Mouse (Mus musculus): ENCODE data around the gene Lrfn3. TPM values are rescaled to one million over a fixed set of nuclear protein-coding genes. Genes with fewer than 3 reads are reported as not detected.

The Lrfn3 gene
- 5.2 and 6.7 TPM in 2 replicates for polyA plus RNA-seq (2014; fragmentation: Nextera tagmentation; extraction: Ambion mirVana)

GRCm38 (mm10) chr7:30362652-30363343 is at the start of gene Lrfn3:
Lrfn3 (minus strand) TSS chr7:30362772.
- Histone ChIP-seq H3K9me3 (ENCODE audit: control insufficient read depth, low read depth, low read length) (no peaks in the 10 kb centered on the region), H3K27me3 (ENCODE audit: control insufficient read depth, insufficient read depth, low read length) (no peaks in the 10 kb centered on the region), H3K27ac (ENCODE audit: low read length) (peak within 1 kb of the TSS; percentile 39; the same call in 1 of the 2 replicates), H3K4me3 (ENCODE audit: low read depth, low read length) (peak within 1 kb of the TSS; percentile 70), H3K9ac (replicated peaks; ENCODE audit: low read depth, low read length) (peak within 1 kb of the TSS; percentile 77), H3K36me3 (ENCODE audit: control insufficient read depth, insufficient read depth, low read length) (peaks cover 8% of the 10 kb centered on the region; the same call in 1 of the 2 replicates), H3K4me1 (ENCODE audit: control insufficient read depth, insufficient read depth, low read length) (peaks cover 19% of the 10 kb centered on the region; the same call in 1 of the 2 replicates), H3K4me2 (replicated peaks; ENCODE audit: low read depth, low read length) (peak within 1 kb of the TSS; percentile 76)
- WGBS: 2% methylated on average over 50 of the region's 55 CpGs
- ATAC-seq (ENCODE audit: insufficient number of reproducible peaks, insufficient read depth, low FRiP score, low read depth): peak; percentile 34; the same call in 1 of the 2 replicates

DNA sequence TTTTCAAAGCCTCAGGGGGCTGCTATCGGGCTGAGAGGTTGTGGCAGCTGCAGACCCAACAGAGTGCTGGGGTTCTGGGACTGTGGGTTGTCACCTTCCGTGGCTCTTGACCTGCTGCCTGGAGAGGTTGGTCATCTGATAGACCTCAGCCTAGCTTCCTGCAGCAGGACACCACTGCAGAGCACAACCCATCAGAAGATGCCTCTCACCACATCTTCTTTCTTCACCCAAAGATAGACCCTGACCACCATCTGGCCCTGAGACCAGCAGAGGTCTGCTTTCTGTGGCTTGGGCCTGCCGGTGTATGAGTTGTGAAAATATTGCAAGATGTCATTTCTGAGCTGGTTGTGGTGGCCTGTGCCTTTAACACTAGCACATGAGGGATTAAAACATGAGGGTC is 48.5 kb upstream of the Lrfn3 start:
- Histone ChIP-seq H3K4me2 (replicated peaks; ENCODE audit: low read depth, low read length) (no peak overlapping the region), H3K4me1 (ENCODE audit: control insufficient read depth, insufficient read depth, low read length) (no peaks in the 10 kb centered on the region), H3K9me3 (ENCODE audit: control insufficient read depth, low read depth, low read length) (no peaks in the 10 kb centered on the region), H3K36me3 (ENCODE audit: control insufficient read depth, insufficient read depth, low read length) (no peaks in the 10 kb centered on the region), H3K4me3 (ENCODE audit: low read depth, low read length) (no peak overlapping the region), H3K9ac (replicated peaks; ENCODE audit: low read depth, low read length) (no peak overlapping the region), H3K27ac (ENCODE audit: low read length) (no peak overlapping the region), H3K27me3 (ENCODE audit: control insufficient read depth, insufficient read depth, low read length) (no peaks in the 10 kb centered on the region)
- ATAC-seq (ENCODE audit: insufficient number of reproducible peaks, insufficient read depth, low FRiP score, low read depth): no peak
- WGBS: 63% methylated on average over 3 of the region's 3 CpGs

- no peak for ATAC-seq (ENCODE audit: insufficient number of reproducible peaks, insufficient read depth, low FRiP score, low read depth)
- Histone ChIP-seq H3K4me3 (ENCODE audit: low read depth, low read length) (no peak overlapping the region), H3K36me3 (ENCODE audit: control insufficient read depth, insufficient read depth, low read length) (no peaks in the 10 kb centered on the region), H3K9ac (replicated peaks; ENCODE audit: low read depth, low read length) (no peak overlapping the region), H3K27ac (ENCODE audit: low read length) (no peak overlapping the region), H3K9me3 (ENCODE audit: control insufficient read depth, low read depth, low read length) (no peaks in the 10 kb centered on the region), H3K27me3 (ENCODE audit: control insufficient read depth, insufficient read depth, low read length) (no peaks in the 10 kb centered on the region), H3K4me1 (ENCODE audit: control insufficient read depth, insufficient read depth, low read length) (no peaks in the 10 kb centered on the region), H3K4me2 (replicated peaks; ENCODE audit: low read depth, low read length) (no peak overlapping the region)
- WGBS: 38% methylated on average over 2 of the region's 2 CpGs
Measured at GRCm38 (mm10) chr7:30409789-30410188, 47.2 kb upstream of the Lrfn3 start.

DNA sequence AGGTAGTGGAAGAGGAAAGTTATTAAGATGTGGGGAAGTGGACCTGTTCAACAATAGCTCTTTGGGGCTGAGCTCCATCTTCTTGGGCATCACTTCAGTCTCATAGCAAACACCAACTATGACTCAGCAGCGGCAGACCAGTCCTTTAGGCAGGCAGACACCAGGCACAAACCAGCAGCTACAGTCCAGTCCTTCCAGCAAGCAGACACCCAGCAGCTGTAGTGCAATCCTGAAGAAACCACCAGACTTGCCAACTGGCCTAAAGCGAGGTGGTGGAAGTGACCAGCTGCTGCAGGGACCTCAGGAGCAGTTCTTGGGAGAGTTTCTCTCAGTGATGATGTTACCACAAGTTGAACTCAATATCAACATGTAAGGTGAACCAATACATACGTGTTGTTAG is 46.1 kb upstream of the Lrfn3 start:
- ATAC-seq (ENCODE audit: insufficient number of reproducible peaks, insufficient read depth, low FRiP score, low read depth): no peak
- 86% methylated on average over 3 of the region's 3 CpGs for WGBS
- no peak overlapping the region for H3K4me3 ChIP-seq (ENCODE audit: low read depth, low read length)
- no peak overlapping the region for H3K4me2 ChIP-seq (replicated peaks; ENCODE audit: low read depth, low read length)
- H3K4me1 ChIP-seq (ENCODE audit: control insufficient read depth, insufficient read depth, low read length): no peaks in the 10 kb centered on the region
- H3K9ac ChIP-seq (replicated peaks; ENCODE audit: low read depth, low read length): no peak overlapping the region
- H3K27ac ChIP-seq (ENCODE audit: low read length): no peak overlapping the region
- no peaks in the 10 kb centered on the region for H3K36me3 ChIP-seq (ENCODE audit: control insufficient read depth, insufficient read depth, low read length)
- H3K27me3 ChIP-seq (ENCODE audit: control insufficient read depth, insufficient read depth, low read length): no peaks in the 10 kb centered on the region
- H3K9me3 ChIP-seq (ENCODE audit: control insufficient read depth, low read depth, low read length): no peaks in the 10 kb centered on the region

- no peak for ATAC-seq (ENCODE audit: insufficient number of reproducible peaks, insufficient read depth, low FRiP score, low read depth)
- H3K9me3 ChIP-seq (ENCODE audit: control insufficient read depth, low read depth, low read length): no peaks in the 10 kb centered on the region
- H3K4me2 ChIP-seq (replicated peaks; ENCODE audit: low read depth, low read length): no peak overlapping the region
- WGBS: 71% methylated on average over 4 of the region's 4 CpGs
- H3K27ac ChIP-seq (ENCODE audit: low read length): no peak overlapping the region
- H3K36me3 ChIP-seq (ENCODE audit: control insufficient read depth, insufficient read depth, low read length): no peaks in the 10 kb centered on the region
- H3K4me3 ChIP-seq (ENCODE audit: low read depth, low read length): no peak overlapping the region
- no peaks in the 10 kb centered on the region for H3K4me1 ChIP-seq (ENCODE audit: control insufficient read depth, insufficient read depth, low read length)
- no peaks in the 10 kb centered on the region for H3K27me3 ChIP-seq (ENCODE audit: control insufficient read depth, insufficient read depth, low read length)
- no peak overlapping the region for H3K9ac ChIP-seq (replicated peaks; ENCODE audit: low read depth, low read length)
Measured at GRCm38 (mm10) chr7:30402343-30402742, 39.8 kb upstream of the Lrfn3 start.

- no peak overlapping the region for H3K9ac ChIP-seq (replicated peaks; ENCODE audit: low read depth, low read length)
- H3K4me1 ChIP-seq (ENCODE audit: control insufficient read depth, insufficient read depth, low read length): no peaks in the 10 kb centered on the region
- H3K4me3 ChIP-seq (ENCODE audit: low read depth, low read length): no peak overlapping the region
- H3K36me3 ChIP-seq (ENCODE audit: control insufficient read depth, insufficient read depth, low read length): no peaks in the 10 kb centered on the region
- ATAC-seq (ENCODE audit: insufficient number of reproducible peaks, insufficient read depth, low FRiP score, low read depth): no peak
- no peaks in the 10 kb centered on the region for H3K9me3 ChIP-seq (ENCODE audit: control insufficient read depth, low read depth, low read length)
- H3K4me2 ChIP-seq (replicated peaks; ENCODE audit: low read depth, low read length): no peak overlapping the region
- WGBS: 47% methylated on average over 7 of the region's 7 CpGs
- no peak overlapping the region for H3K27ac ChIP-seq (ENCODE audit: low read length)
- H3K27me3 ChIP-seq (ENCODE audit: control insufficient read depth, insufficient read depth, low read length): no peaks in the 10 kb centered on the region
Measured at GRCm38 (mm10) chr7:30399671-30400070, 37.1 kb upstream of the Lrfn3 start.

GRCm38 (mm10) chr7:30394871-30395270 is 32.3 kb upstream of the Lrfn3 start:
- no peaks in the 10 kb centered on the region for H3K27me3 ChIP-seq (ENCODE audit: control insufficient read depth, insufficient read depth, low read length)
- H3K9ac ChIP-seq (replicated peaks; ENCODE audit: low read depth, low read length): no peak overlapping the region
- no peaks in the 10 kb centered on the region for H3K36me3 ChIP-seq (ENCODE audit: control insufficient read depth, insufficient read depth, low read length)
- H3K27ac ChIP-seq (ENCODE audit: low read length): no peak overlapping the region
- ATAC-seq (ENCODE audit: insufficient number of reproducible peaks, insufficient read depth, low FRiP score, low read depth): no peak
- no peaks in the 10 kb centered on the region for H3K9me3 ChIP-seq (ENCODE audit: control insufficient read depth, low read depth, low read length)
- H3K4me3 ChIP-seq (ENCODE audit: low read depth, low read length): no peak overlapping the region
- no peaks in the 10 kb centered on the region for H3K4me1 ChIP-seq (ENCODE audit: control insufficient read depth, insufficient read depth, low read length)
- H3K4me2 ChIP-seq (replicated peaks; ENCODE audit: low read depth, low read length): no peak overlapping the region
- 38% methylated on average over 2 of the region's 2 CpGs for WGBS

DNA sequence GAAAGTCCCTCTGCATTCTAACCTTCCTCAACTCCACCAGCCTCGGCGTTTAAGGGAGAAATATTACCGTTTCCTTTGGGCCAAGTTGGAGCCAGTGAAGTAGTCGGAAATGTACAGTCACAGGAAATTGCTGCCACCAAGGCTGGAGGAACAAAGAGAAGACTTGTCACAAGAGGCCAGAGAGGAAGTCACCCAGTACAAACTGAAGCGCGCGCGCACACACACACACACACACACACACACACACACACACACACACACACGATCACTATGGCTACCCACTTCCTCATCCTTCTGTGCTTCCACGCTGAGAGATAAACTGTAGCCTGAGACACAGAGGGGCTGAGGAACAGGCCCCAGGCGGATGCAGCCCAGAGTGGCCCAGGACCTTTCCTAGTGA is 31.8 kb upstream of the Lrfn3 start:
- H3K4me1 ChIP-seq (ENCODE audit: control insufficient read depth, insufficient read depth, low read length): no peaks in the 10 kb centered on the region
- H3K4me3 ChIP-seq (ENCODE audit: low read depth, low read length): no peak overlapping the region
- H3K9ac ChIP-seq (replicated peaks; ENCODE audit: low read depth, low read length): no peak overlapping the region
- H3K27me3 ChIP-seq (ENCODE audit: control insufficient read depth, insufficient read depth, low read length): no peaks in the 10 kb centered on the region
- H3K4me2 ChIP-seq (replicated peaks; ENCODE audit: low read depth, low read length): no peak overlapping the region
- ATAC-seq (ENCODE audit: insufficient number of reproducible peaks, insufficient read depth, low FRiP score, low read depth): no peak
- H3K9me3 ChIP-seq (ENCODE audit: control insufficient read depth, low read depth, low read length): no peaks in the 10 kb centered on the region
- no peaks in the 10 kb centered on the region for H3K36me3 ChIP-seq (ENCODE audit: control insufficient read depth, insufficient read depth, low read length)
- no peak overlapping the region for H3K27ac ChIP-seq (ENCODE audit: low read length)
- 60% methylated on average over 11 of the region's 11 CpGs for WGBS

GRCm38 (mm10) chr7:30393631-30394030 is 31.1 kb upstream of the Lrfn3 start:
- no peak overlapping the region for H3K9ac ChIP-seq (replicated peaks; ENCODE audit: low read depth, low read length)
- H3K36me3 ChIP-seq (ENCODE audit: control insufficient read depth, insufficient read depth, low read length): no peaks in the 10 kb centered on the region
- H3K9me3 ChIP-seq (ENCODE audit: control insufficient read depth, low read depth, low read length): no peaks in the 10 kb centered on the region
- WGBS: 84% methylated on average over 4 of the region's 4 CpGs
- H3K4me2 ChIP-seq (replicated peaks; ENCODE audit: low read depth, low read length): no peak overlapping the region
- ATAC-seq (ENCODE audit: insufficient number of reproducible peaks, insufficient read depth, low FRiP score, low read depth): no peak
- no peaks in the 10 kb centered on the region for H3K4me1 ChIP-seq (ENCODE audit: control insufficient read depth, insufficient read depth, low read length)
- no peak overlapping the region for H3K4me3 ChIP-seq (ENCODE audit: low read depth, low read length)
- H3K27ac ChIP-seq (ENCODE audit: low read length): no peak overlapping the region
- no peaks in the 10 kb centered on the region for H3K27me3 ChIP-seq (ENCODE audit: control insufficient read depth, insufficient read depth, low read length)
